ENCODE assay signal across 1 mouse cellular context in genomic region chr10:68279516-68280501, GRCm38 (mm10).
TF ChIP-seq lines count a peak whose summit lies in the region.

No protein-coding gene starts in this region.

TF ChIP-seq in CH12.LX, 34 proteins besides CTCF, POLR2A, EP300 and RAD21 (continued from another document):
- no peak for TF ChIP-seq E2F4 (IDR thresholded peaks at IDR 0.05; ENCODE audit: insufficient replicate concordance, low read depth, low read length)
- TF ChIP-seq TCF12 (IDR thresholded peaks at IDR 0.05; ENCODE audit: low read depth, low read length), result peak; percentile 58; the same call in 1 of the 2 replicates
- no peak for TF ChIP-seq ZC3H11A (IDR thresholded peaks at IDR 0.05; ENCODE audit: low read depth, low read length)
- TF ChIP-seq MYC (IDR thresholded peaks at IDR 0.05; ENCODE audit: low read depth, low read length), result no peak
- no peak for TF ChIP-seq USF2 (conservative IDR thresholded peaks at IDR 0.05; ENCODE audit: low read depth, low read length)
